Mouse (Mus musculus) liver, embryonic 16.5 days (tissue): Measurements from ENCODE around the gene Gdf5. TPM values are rescaled to one million over a fixed set of nuclear protein-coding genes. Genes with fewer than 3 reads are reported as not detected.
"Not testable (repeated sequence)": the region's sequence is repeated elsewhere in the genome, so short reads cannot be mapped to it uniquely, and the experiment has no call there.

Experiments
- ATAC-seq: fragments of 200-750 bp; cut with Nextera tagmentation; 2 replicates; pipeline ENCODE4 v1.8.0; 2017; ENCODE audit warnings: low read depth, mild to moderate bottlenecking, moderate number of reproducible peaks, moderate library complexity
- H3K27ac ChIP-seq: fragments of 300-500 bp; sonication (generic); 2 replicates; pipeline ENCODE4 v1.5.1; 2014; ENCODE audit warnings: mild to moderate bottlenecking, low read length
- H3K27me3 ChIP-seq: fragments of 300-500 bp; sonication (generic); 2 replicates; pipeline ENCODE4 v1.6.1; 2014; ENCODE audit warnings: low read depth, low read length, mixed read lengths; ENCODE audit not compliant: control insufficient read depth, insufficient read depth
- H3K36me3 ChIP-seq: fragments of 300-500 bp; sonication (generic); 2 replicates; pipeline ENCODE4 v1.6.1; 2014; ENCODE audit warnings: mild to moderate bottlenecking; ENCODE audit not compliant: control insufficient read depth, insufficient read depth
- H3K4me1 ChIP-seq: fragments of 300-500 bp; sonication (generic); 2 replicates; pipeline ENCODE4 v1.6.1; 2014; ENCODE audit warnings: low read depth, low read length, mixed read lengths; ENCODE audit not compliant: control insufficient read depth
- H3K4me2 ChIP-seq: fragments of 300-500 bp; sonication (generic); 2 replicates; pipeline ENCODE4 v1.6.1; 2014; ENCODE audit warnings: low read depth, low read length, mixed read lengths
- H3K4me3 ChIP-seq: fragments of 300-500 bp; sonication (generic); 2 replicates; pipeline ENCODE4 v1.5.1; 2014; ENCODE audit warnings: low read depth, mild to moderate bottlenecking, low read length
- H3K9ac ChIP-seq: fragments of 300-500 bp; sonication (generic); 2 replicates; pipeline ENCODE4 v1.6.1; 2014; ENCODE audit warnings: low read depth, low read length
- H3K9me3 ChIP-seq: fragments of 300-500 bp; sonication (generic); replicated peaks from 2 replicates; pipeline ENCODE4 v1.6.1; 2016; ENCODE audit warnings: low read length; ENCODE audit not compliant: control insufficient read depth
- whole genome bisulfite sequencing: fragments of 180-500 bp; shearing (Covaris S2); extraction: QIAGEN DNeasy Blood & Tissue Kit; methylation state at CpG from one replicate; pipeline ENCODE4 v1.1.7; 2014; ENCODE audit not compliant: insufficient replicate concordance; 5-methylcytosine and 5-hydroxymethylcytosine counted together
- polyA plus RNA-seq: library from polyadenylated mRNA; unstranded; fragments of >200 nt; fragmentation: Nextera tagmentation; extraction: Ambion mirVana; gene quantifications from 2 replicates; pipeline ENCODE4 v1.2.1, GENCODE M21; 2015

The Gdf5 gene
- polyA plus RNA-seq, 1 experiment from 2014 or later: not detected

DNA sequence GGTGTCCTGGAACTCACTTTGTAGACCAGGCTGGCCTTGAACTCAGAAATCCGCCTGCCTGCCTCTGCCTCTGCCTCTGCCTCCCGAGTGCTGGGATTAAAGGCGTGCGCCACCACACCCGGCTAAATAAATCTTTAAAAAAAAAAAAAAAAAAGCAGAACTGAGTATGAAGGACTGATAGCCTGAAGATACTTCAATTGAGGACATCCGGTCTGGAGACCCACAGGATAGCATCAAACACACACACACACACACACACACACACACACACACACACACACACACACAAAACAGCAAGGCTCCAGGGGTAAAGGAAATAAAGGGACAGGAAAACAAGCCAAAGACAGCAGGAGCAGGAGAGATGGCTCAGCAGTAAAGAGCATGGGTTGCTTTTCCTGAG lies 20.0 kb downstream of the Gdf5 start:
- not testable (repeated sequence) for ATAC-seq, H3K4me3 ChIP-seq, H3K4me2 ChIP-seq, H3K36me3 ChIP-seq, H3K9ac ChIP-seq, H3K9me3 ChIP-seq, H3K4me1 ChIP-seq, H3K27me3 ChIP-seq, H3K27ac ChIP-seq
- 68% methylated on average over 6 of the region's 6 CpGs for WGBS

DNA sequence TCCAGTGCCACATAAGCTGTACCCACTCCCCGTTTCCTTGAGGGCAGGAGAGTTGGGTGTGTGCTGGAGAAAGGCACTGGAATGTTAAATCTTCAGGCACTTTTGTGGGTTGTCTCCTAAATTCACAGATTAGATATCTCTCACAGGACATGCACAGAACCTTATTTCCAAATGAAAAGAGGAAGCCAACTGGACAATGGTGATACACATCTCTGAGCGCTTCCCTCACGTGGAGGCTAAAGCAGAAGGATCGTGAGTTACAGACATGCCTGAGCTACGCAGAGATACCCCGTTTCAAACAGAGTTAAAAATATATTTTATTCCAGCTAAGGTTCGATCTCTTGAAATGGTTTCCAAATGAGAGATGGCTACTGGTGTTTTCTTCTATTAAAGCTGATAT lies 22.0 kb downstream of the Gdf5 start:
- Histone ChIP-seq H3K27me3 (no peaks in the 10 kb centered on the region), H3K9ac (no peak overlapping the region), H3K4me1 (no peaks in the 10 kb centered on the region), H3K9me3 (no peaks in the 10 kb centered on the region), H3K27ac (no peak overlapping the region), H3K4me3 (no peak overlapping the region), H3K36me3 (peaks cover 2% of the 10 kb centered on the region; the same call in 1 of the 2 replicates), H3K4me2 (no peak overlapping the region)
- no peak for ATAC-seq
- WGBS: 60% methylated on average over 7 of the region's 7 CpGs

DNA sequence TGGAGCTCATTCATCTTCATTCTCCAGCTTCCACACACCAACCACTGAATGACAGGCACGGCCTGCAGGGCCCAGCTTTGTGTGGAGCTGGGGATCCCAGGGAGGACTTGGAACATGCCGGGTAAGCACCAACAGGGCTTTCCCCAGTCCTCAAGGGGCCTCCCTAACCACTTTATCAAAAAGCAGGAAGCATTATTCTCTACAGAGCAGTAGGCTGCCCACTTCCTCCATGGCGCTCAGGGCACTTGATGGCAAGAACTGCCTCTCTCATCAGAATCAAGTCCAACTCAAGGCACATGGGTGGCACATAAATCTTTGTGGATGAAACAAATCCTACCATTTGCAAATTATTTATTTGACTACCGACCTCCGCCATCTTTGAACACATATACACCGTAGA lies 30.5 kb downstream of the Gdf5 start:
- H3K27me3 ChIP-seq: no peaks in the 10 kb centered on the region
- no peak overlapping the region for H3K9ac ChIP-seq
- no peak overlapping the region for H3K27ac ChIP-seq
- H3K4me1 ChIP-seq: no peaks in the 10 kb centered on the region
- H3K4me3 ChIP-seq: no peak overlapping the region
- no peak overlapping the region for H3K4me2 ChIP-seq
- 0 out of 2 replicates have a peak, but pooled peaks cover 4% of the 10 kb centered on the region for H3K36me3 ChIP-seq
- ATAC-seq: no peak
- no peaks in the 10 kb centered on the region for H3K9me3 ChIP-seq
- WGBS: 66% methylated on average over 6 of the region's 6 CpGs

- Histone ChIP-seq H3K4me2 (no peak overlapping the region), H3K4me3 (no peak overlapping the region), H3K27me3 (no peaks in the 10 kb centered on the region), H3K36me3 (no peaks in the 10 kb centered on the region), H3K4me1 (peaks cover 6% of the 10 kb centered on the region), H3K9ac (no peak overlapping the region), H3K9me3 (no peaks in the 10 kb centered on the region), H3K27ac (no peak overlapping the region)
- 72% methylated on average over 6 of the region's 6 CpGs for WGBS
- ATAC-seq: no peak
Observed at GRCm38 (mm10) chr2:155903632-155904008, 41.5 kb downstream of the Gdf5 start.

- H3K4me3 ChIP-seq: no peak overlapping the region
- no peaks in the 10 kb centered on the region for H3K36me3 ChIP-seq
- no peak overlapping the region for H3K4me2 ChIP-seq
- peaks cover 6% of the 10 kb centered on the region for H3K4me1 ChIP-seq
- no peaks in the 10 kb centered on the region for H3K27me3 ChIP-seq
- no peaks in the 10 kb centered on the region for H3K9me3 ChIP-seq
- no peak for ATAC-seq
- WGBS: 57% methylated on average over 16 of the region's 16 CpGs
- H3K9ac ChIP-seq: no peak overlapping the region
- H3K27ac ChIP-seq: no peak overlapping the region
Observed at GRCm38 (mm10) chr2:155902989-155903631, 42.1 kb downstream of the Gdf5 start.

DNA sequence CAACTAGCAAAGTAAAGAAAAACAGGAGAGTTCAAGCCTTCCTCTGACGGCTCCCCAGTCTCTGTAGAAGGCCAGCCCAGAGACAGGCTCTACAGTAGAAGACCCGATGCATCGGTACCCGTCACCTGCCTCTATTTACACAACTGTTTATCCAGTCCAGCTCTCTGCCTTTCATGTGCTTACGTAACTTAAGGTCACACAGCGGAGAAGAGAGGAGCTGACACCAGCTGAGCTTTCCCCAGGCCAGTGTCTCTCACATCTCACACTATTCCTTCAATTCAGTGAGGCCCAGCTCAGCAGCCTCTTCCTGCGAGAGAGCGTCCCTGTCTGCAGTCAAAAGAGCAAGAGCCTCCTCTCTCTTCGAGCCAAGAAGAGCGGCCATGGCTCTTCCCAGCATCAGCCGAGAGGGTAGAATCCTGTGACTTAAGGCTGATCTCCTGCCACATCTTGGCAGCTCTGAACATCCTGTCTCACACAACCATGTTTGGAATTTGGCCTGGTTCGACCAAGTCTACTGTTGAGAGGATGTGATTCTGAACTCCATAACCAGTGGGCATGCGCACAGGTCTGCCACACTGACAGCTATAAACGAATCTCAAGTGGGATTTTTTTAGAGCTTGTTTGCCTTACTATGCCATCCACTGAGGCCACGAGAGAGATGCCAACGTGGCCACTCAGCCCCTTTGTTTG lies 50.0 kb downstream of the Gdf5 start:
- Histone ChIP-seq H3K9ac (no peak overlapping the region), H3K4me1 (no peaks in the 10 kb centered on the region), H3K9me3 (no peaks in the 10 kb centered on the region), H3K4me3 (no peak overlapping the region), H3K27me3 (no peaks in the 10 kb centered on the region), H3K4me2 (peak overlapping the region; percentile 33; the same call in 1 of the 2 replicates), H3K36me3 (no peaks in the 10 kb centered on the region), H3K27ac (peak overlapping the region; percentile 28)
- 76% methylated on average over 16 of the region's 16 CpGs for WGBS
- ATAC-seq: peak; percentile 78

DNA sequence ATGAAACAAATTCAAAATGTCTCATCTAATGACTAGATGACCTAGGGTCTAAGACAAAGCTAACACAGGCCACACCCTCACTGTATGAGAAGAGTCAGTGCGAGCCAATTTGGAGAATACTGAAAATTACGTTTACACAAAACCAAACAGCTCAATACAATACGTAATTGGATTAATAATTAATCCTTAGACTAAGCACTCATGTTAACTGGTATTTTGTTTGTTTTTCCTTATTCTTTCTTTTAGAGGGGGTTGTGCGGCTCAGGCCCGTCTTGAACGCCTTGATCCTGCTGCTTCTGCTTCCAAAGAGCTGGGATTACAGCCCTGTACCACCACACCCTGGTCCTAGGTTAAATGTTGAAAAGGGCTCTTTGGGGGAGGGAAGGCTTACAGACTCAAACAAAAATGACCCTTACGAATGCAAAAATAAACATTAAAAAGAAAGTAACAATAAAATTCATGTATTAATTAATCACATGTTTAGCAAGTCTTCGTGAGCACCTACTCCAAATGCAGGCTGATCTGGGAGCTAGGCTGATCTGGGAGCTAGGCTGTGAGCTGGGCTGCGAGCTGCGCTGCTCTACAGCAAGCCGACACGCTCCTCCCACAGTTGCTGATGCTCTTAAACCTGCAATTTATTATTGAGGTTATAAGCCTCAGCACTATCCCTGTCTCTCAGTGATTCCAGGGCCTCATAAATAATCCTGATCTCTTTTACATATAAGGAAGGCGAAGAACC lies 50.7 kb downstream of the Gdf5 start:
- 73% methylated on average over 13 of the region's 13 CpGs for WGBS
- Histone ChIP-seq H3K36me3 (no peaks in the 10 kb centered on the region), H3K4me1 (no peaks in the 10 kb centered on the region), H3K9ac (no peak overlapping the region), H3K9me3 (no peaks in the 10 kb centered on the region), H3K27me3 (no peaks in the 10 kb centered on the region), H3K4me3 (no peak overlapping the region), H3K4me2 (peak overlapping the region; percentile 33), H3K27ac (peak overlapping the region; percentile 28)
- ATAC-seq: 0 out of 2 replicates have a peak, but pooled peaks have one; percentile 7
